Mouse (Mus musculus): ENCODE measurements around the gene Olfr220.

Gene Olfr220

GRCm38 (mm10) chr1:174441782-174442181 is at the start of gene Olfr220:
Olfr220 (plus strand) TSS chr1:174442082.
- no peak for DNase-seq (ENCODE audit: low read depth, low spot score)

- no peak for DNase-seq (ENCODE audit: low read depth, low spot score)
Observed at GRCm38 (mm10) chr1:174422959-174423358, 18.9 kb upstream of the Olfr220 start.

GRCm38 (mm10) chr1:174423764-174424163 is 18.1 kb upstream of the Olfr220 start, which contains the start of gene Olfr414:
Olfr414 (plus strand) TSS chr1:174424064.
- no peak for DNase-seq (ENCODE audit: low read depth, low spot score)

GRCm38 (mm10) chr1:174426180-174426986 is 15.5 kb upstream of the Olfr220 start:
- no peak for DNase-seq (ENCODE audit: low read depth, low spot score)

GRCm38 (mm10) chr1:174427402-174427801 is 14.5 kb upstream of the Olfr220 start:
- no peak for DNase-seq (ENCODE audit: low read depth, low spot score)

GRCm38 (mm10) chr1:174428407-174428806 is 13.5 kb upstream of the Olfr220 start:
- DNase-seq (ENCODE audit: low read depth, low spot score) = no peak

- DNase-seq (ENCODE audit: low read depth, low spot score) = no peak
Observed at GRCm38 (mm10) chr1:174434121-174434520, 7.8 kb upstream of the Olfr220 start.

- no peak for DNase-seq (ENCODE audit: low read depth, low spot score)
Observed at GRCm38 (mm10) chr1:174455100-174455499, 13.2 kb downstream of the Olfr220 start.

- DNase-seq (ENCODE audit: low read depth, low spot score) = no peak
Observed at GRCm38 (mm10) chr1:174465385-174465784, 23.5 kb downstream of the Olfr220 start.

GRCm38 (mm10) chr1:174466240-174466639 is 24.4 kb downstream of the Olfr220 start:
- DNase-seq (ENCODE audit: low read depth, low spot score) = peak; percentile 2

- DNase-seq (ENCODE audit: low read depth, low spot score) = peak; percentile 0
Observed at GRCm38 (mm10) chr1:174469736-174470135, 27.9 kb downstream of the Olfr220 start.

GRCm38 (mm10) chr1:174482567-174482966 is 40.7 kb downstream of the Olfr220 start:
- no peak for DNase-seq (ENCODE audit: low read depth, low spot score)

GRCm38 (mm10) chr1:174500064-174500463 is 58.2 kb downstream of the Olfr220 start:
- DNase-seq (ENCODE audit: low read depth, low spot score) = no peak
